Mouse (Mus musculus): ENCODE data around the gene Nrtn. TPM values are rescaled to one million over a fixed set of nuclear protein-coding genes. Genes with fewer than 3 reads are reported as not detected.

Gene Nrtn
- polyA plus RNA-seq, 1 experiment from 2014 or later: 10.5 TPM

GRCm38 (mm10) chr17:56792588-56792987 lies 35.3 kb upstream of the Nrtn start:
- H3K36me3 ChIP-seq (ENCODE audit: insufficient read depth, low read length): no peaks in the 10 kb centered on the region
- H3K9ac ChIP-seq (replicated peaks; ENCODE audit: low read depth): no peak overlapping the region
- WGBS: 75% methylated on average over 3 of the region's 3 CpGs
- no peak overlapping the region for H3K27ac ChIP-seq (ENCODE audit: low read length)
- ATAC-seq (no peak), DNase-seq (ENCODE audit: low spot score) (no peak)
- TF ChIP-seq EP300 (IDR thresholded peaks at IDR 0.05) (no peak), CTCF (IDR thresholded peaks at IDR 0.05) (no peak)
- H3K27me3 ChIP-seq (replicated peaks; ENCODE audit: insufficient read depth, low read length): no peaks in the 10 kb centered on the region
- no peaks in the 10 kb centered on the region for H3K9me3 ChIP-seq (ENCODE audit: low read length)
- no peaks in the 10 kb centered on the region for H3K4me1 ChIP-seq (ENCODE audit: insufficient read depth, low read depth, low read length)
- H3K4me3 ChIP-seq (ENCODE audit: low read depth, low read length): no peak overlapping the region
- no peak overlapping the region for H3K4me2 ChIP-seq (replicated peaks; ENCODE audit: low read depth, low read length)

GRCm38 (mm10) chr17:56789286-56789685 lies 32.0 kb upstream of the Nrtn start:
- peak; percentile 55 for ATAC-seq
- no peak for TF ChIP-seq EP300 (IDR thresholded peaks at IDR 0.05)
- Histone ChIP-seq H3K4me3 (ENCODE audit: low read depth, low read length) (no peak overlapping the region), H3K4me2 (replicated peaks; ENCODE audit: low read depth, low read length) (no peak overlapping the region), H3K36me3 (ENCODE audit: insufficient read depth, low read length) (no peaks in the 10 kb centered on the region), H3K4me1 (ENCODE audit: insufficient read depth, low read depth, low read length) (no peaks in the 10 kb centered on the region), H3K9me3 (ENCODE audit: low read length) (no peaks in the 10 kb centered on the region), H3K27ac (ENCODE audit: low read length) (no peak overlapping the region), H3K9ac (replicated peaks; ENCODE audit: low read depth) (no peak overlapping the region), H3K27me3 (replicated peaks; ENCODE audit: insufficient read depth, low read length) (no peaks in the 10 kb centered on the region)
- 63% methylated on average over 6 of the region's 6 CpGs for WGBS
- no peak for DNase-seq (ENCODE audit: low spot score)

- TF ChIP-seq EP300 (IDR thresholded peaks at IDR 0.05): no peak
- no peak for TF ChIP-seq CTCF (IDR thresholded peaks at IDR 0.05)
- ATAC-seq: no peak
- WGBS: 57% methylated on average over 3 of the region's 3 CpGs
- H3K4me2 ChIP-seq (replicated peaks; ENCODE audit: low read depth, low read length): no peak overlapping the region
- H3K9me3 ChIP-seq (ENCODE audit: low read length): no peaks in the 10 kb centered on the region
- no peaks in the 10 kb centered on the region for H3K27me3 ChIP-seq (replicated peaks; ENCODE audit: insufficient read depth, low read length)
- no peak overlapping the region for H3K27ac ChIP-seq (ENCODE audit: low read length)
- no peaks in the 10 kb centered on the region for H3K36me3 ChIP-seq (ENCODE audit: insufficient read depth, low read length)
- DNase-seq (ENCODE audit: low spot score): no peak
- no peaks in the 10 kb centered on the region for H3K4me1 ChIP-seq (ENCODE audit: insufficient read depth, low read depth, low read length)
- H3K9ac ChIP-seq (replicated peaks; ENCODE audit: low read depth): no peak overlapping the region
- H3K4me3 ChIP-seq (ENCODE audit: low read depth, low read length): no peak overlapping the region
Measured at GRCm38 (mm10) chr17:56788886-56789285, 31.6 kb upstream of the Nrtn start.

- Histone ChIP-seq H3K4me1 (ENCODE audit: insufficient read depth, low read depth, low read length) (no peaks in the 10 kb centered on the region), H3K9me3 (ENCODE audit: low read length) (no peaks in the 10 kb centered on the region), H3K27me3 (replicated peaks; ENCODE audit: insufficient read depth, low read length) (no peaks in the 10 kb centered on the region), H3K36me3 (ENCODE audit: insufficient read depth, low read length) (no peaks in the 10 kb centered on the region), H3K4me3 (ENCODE audit: low read depth, low read length) (no peak overlapping the region), H3K9ac (replicated peaks; ENCODE audit: low read depth) (no peak overlapping the region), H3K4me2 (replicated peaks; ENCODE audit: low read depth, low read length) (no peak overlapping the region), H3K27ac (ENCODE audit: low read length) (no peak overlapping the region)
- DNase-seq (ENCODE audit: low spot score) (no peak), ATAC-seq (no peak)
- 68% methylated on average over 13 of the region's 13 CpGs for WGBS
- TF ChIP-seq EP300 (IDR thresholded peaks at IDR 0.05) (no peak), CTCF (IDR thresholded peaks at IDR 0.05) (no peak)
Measured at GRCm38 (mm10) chr17:56780291-56780978, 23.1 kb upstream of the Nrtn start.

- H3K27me3 ChIP-seq (replicated peaks; ENCODE audit: insufficient read depth, low read length): no peaks in the 10 kb centered on the region
- TF ChIP-seq EP300 (IDR thresholded peaks at IDR 0.05) (no peak), CTCF (IDR thresholded peaks at IDR 0.05) (no peak)
- H3K36me3 ChIP-seq (ENCODE audit: insufficient read depth, low read length): no peaks in the 10 kb centered on the region
- no peaks in the 10 kb centered on the region for H3K4me1 ChIP-seq (ENCODE audit: insufficient read depth, low read depth, low read length)
- no peaks in the 10 kb centered on the region for H3K9me3 ChIP-seq (ENCODE audit: low read length)
- ATAC-seq: peak; percentile 31; the same call in 1 of the 2 replicates
- no peak overlapping the region for H3K27ac ChIP-seq (ENCODE audit: low read length)
- 51% methylated on average over 3 of the region's 3 CpGs for WGBS
- H3K4me3 ChIP-seq (ENCODE audit: low read depth, low read length): no peak overlapping the region
- no peak for DNase-seq (ENCODE audit: low spot score)
- H3K4me2 ChIP-seq (replicated peaks; ENCODE audit: low read depth, low read length): no peak overlapping the region
- no peak overlapping the region for H3K9ac ChIP-seq (replicated peaks; ENCODE audit: low read depth)
Measured at GRCm38 (mm10) chr17:56778779-56779362, 21.5 kb upstream of the Nrtn start.

- Histone ChIP-seq H3K27ac (ENCODE audit: low read length) (no peak overlapping the region), H3K4me1 (ENCODE audit: insufficient read depth, low read depth, low read length) (no peaks in the 10 kb centered on the region), H3K9me3 (ENCODE audit: low read length) (no peaks in the 10 kb centered on the region), H3K36me3 (ENCODE audit: insufficient read depth, low read length) (no peaks in the 10 kb centered on the region), H3K9ac (replicated peaks; ENCODE audit: low read depth) (no peak overlapping the region), H3K4me2 (replicated peaks; ENCODE audit: low read depth, low read length) (no peak overlapping the region), H3K27me3 (replicated peaks; ENCODE audit: insufficient read depth, low read length) (no peaks in the 10 kb centered on the region), H3K4me3 (ENCODE audit: low read depth, low read length) (no peak overlapping the region)
- ATAC-seq: no peak
- no peak for DNase-seq (ENCODE audit: low spot score)
- 92% methylated on average over 11 of the region's 11 CpGs for WGBS
- TF ChIP-seq CTCF (IDR thresholded peaks at IDR 0.05): peak; percentile 31
- no peak for TF ChIP-seq EP300 (IDR thresholded peaks at IDR 0.05)
Measured at GRCm38 (mm10) chr17:56777568-56777967, 20.2 kb upstream of the Nrtn start.

Measured in lung, postnatal 0 days (tissue).